Mouse (Mus musculus) intestine, embryonic 15.5 days (tissue): ENCODE data around the gene Atp5e. TPM values are rescaled to one million over a fixed set of nuclear protein-coding genes. Genes with fewer than 3 reads are reported as not detected.
A peak's percentile ranks its signal among the peaks of the same experiment; 100 is the strongest.

Experiments used
- ATAC-seq: fragments of 200-750 bp; cut with Nextera tagmentation; 2 replicates; pipeline ENCODE4 v1.8.0; 2017; ENCODE audit warnings: moderate TSS enrichment, moderate library complexity
- H3K27ac ChIP-seq: fragments of 300-500 bp; sonication (generic); 2 replicates; pipeline ENCODE4 v1.5.1; 2015; ENCODE audit warnings: mild to moderate bottlenecking, inconsistent platforms
- H3K27me3 ChIP-seq: fragments of 300-500 bp; sonication (generic); replicated peaks from 2 replicates; pipeline ENCODE4 v1.6.1; 2015; ENCODE audit warnings: inconsistent platforms
- H3K36me3 ChIP-seq: fragments of 300-500 bp; sonication (generic); 2 replicates; pipeline ENCODE4 v1.6.1; 2015; ENCODE audit warnings: inconsistent platforms
- H3K4me1 ChIP-seq: fragments of 300-500 bp; sonication (generic); replicated peaks from 2 replicates; pipeline ENCODE4 v1.6.1; 2015; ENCODE audit warnings: inconsistent platforms
- H3K4me2 ChIP-seq: fragments of 300-500 bp; sonication (generic); replicated peaks from 2 replicates; pipeline ENCODE4 v1.6.1; 2015; ENCODE audit warnings: mild to moderate bottlenecking, inconsistent platforms
- H3K4me3 ChIP-seq: fragments of 300-500 bp; sonication (generic); replicated peaks from 2 replicates; pipeline ENCODE4 v1.5.1; 2015; ENCODE audit warnings: inconsistent platforms
- H3K9ac ChIP-seq: fragments of 300-500 bp; sonication (generic); 2 replicates; pipeline ENCODE4 v1.6.1; 2015; ENCODE audit warnings: inconsistent platforms
- H3K9me3 ChIP-seq: fragments of 300-500 bp; sonication (generic); 2 replicates; pipeline ENCODE4 v1.6.1; 2016; ENCODE audit warnings: inconsistent platforms
- WGBS: fragments of 180-500 bp; shearing (Covaris S2); methylation state at CpG from one replicate; pipeline ENCODE4 v1.1.7; 2015; 5-methylcytosine and 5-hydroxymethylcytosine counted together
- polyA plus RNA-seq: library from polyadenylated mRNA; unstranded; fragments of >200 nt; fragmentation: Nextera tagmentation; extraction: Ambion mirVana; gene quantifications from 2 replicates; pipeline ENCODE4 v1.2.1, GENCODE M21; 2015

The Atp5e gene
- polyA plus RNA-seq, 1 experiment from 2014 or later, result 850 TPM

- no peaks in the 10 kb centered on the region for H3K9me3 ChIP-seq
- peaks cover 51% of the 10 kb centered on the region for H3K36me3 ChIP-seq
- no peaks in the 10 kb centered on the region for H3K27me3 ChIP-seq
- H3K4me3 ChIP-seq, result no peak overlapping the region
- H3K27ac ChIP-seq, result no peak overlapping the region
- H3K4me1 ChIP-seq, result no peaks in the 10 kb centered on the region
- no peak overlapping the region for H3K9ac ChIP-seq
- no peak overlapping the region for H3K4me2 ChIP-seq
- ATAC-seq, result no peak
- WGBS, result 84% methylated on average over 10 of the region's 10 CpGs
Measured at GRCm38 (mm10) chr2:174428996-174429591, 34.8 kb downstream of the Atp5e start.

DNA sequence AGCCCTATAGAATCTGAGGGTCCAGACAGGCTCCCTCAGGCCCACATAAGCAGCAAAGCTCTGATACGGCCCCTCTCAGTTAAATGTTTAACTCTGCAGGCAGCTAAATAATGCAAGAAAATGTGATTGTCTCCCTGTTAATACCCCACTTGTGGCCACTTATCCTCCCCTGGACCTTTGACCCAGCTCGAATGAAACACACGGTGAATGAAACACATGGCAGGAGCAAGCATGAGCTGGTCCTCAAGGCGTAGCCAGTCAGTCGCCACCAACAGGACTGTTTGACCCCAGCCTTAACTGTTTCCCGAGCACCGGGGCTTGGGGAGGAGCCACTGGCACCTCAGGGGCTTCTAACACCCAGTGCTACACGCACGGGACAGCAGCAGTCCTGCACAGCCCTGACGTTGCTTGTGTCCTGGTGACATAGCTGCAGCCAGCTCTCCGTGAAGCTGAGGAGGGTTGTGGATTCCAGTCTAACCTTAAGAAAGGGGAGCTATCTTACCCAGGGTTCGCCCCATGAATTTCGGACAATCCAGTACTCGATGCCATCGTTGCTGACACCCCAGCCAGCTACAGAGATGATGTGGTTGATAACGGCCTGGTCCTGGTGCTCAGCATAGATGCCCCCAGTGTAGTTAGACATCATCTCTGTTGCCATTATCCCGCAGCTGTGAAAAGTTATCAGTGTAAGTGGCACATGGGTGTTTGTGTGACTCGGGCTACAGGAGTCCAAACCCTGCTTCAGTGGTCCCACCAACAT lies 35.6 kb downstream of the Atp5e start:
- Histone ChIP-seq H3K27me3 (no peaks in the 10 kb centered on the region), H3K9ac (no peak overlapping the region), H3K9me3 (no peaks in the 10 kb centered on the region), H3K4me3 (no peak overlapping the region), H3K27ac (no peak overlapping the region), H3K4me1 (no peaks in the 10 kb centered on the region), H3K36me3 (peaks cover 55% of the 10 kb centered on the region), H3K4me2 (no peak overlapping the region)
- WGBS, result 79% methylated on average over 18 of the region's 18 CpGs
- no peak for ATAC-seq

DNA sequence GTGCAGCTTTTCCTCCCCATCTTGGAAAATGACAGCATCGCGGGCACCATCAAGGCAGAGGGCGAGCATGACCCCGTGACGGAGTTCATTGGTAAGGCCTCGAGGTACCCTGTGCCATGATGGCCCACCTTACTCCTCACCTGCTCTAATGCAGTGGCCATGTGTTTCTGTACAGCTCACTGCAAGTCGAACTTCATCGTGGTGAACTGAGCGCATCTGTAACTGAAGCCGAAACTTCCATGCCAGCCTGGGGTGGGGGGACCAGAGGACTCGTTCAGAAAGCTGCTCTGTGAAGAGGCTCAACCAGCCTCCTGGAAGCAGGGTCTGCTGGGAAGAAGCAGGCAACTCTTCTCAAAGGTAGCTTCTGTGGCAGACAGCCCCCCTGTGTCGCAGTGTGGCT lies 37.0 kb downstream of the Atp5e start:
- H3K4me3 ChIP-seq, result no peak overlapping the region
- H3K27me3 ChIP-seq, result no peaks in the 10 kb centered on the region
- H3K27ac ChIP-seq, result no peak overlapping the region
- no peaks in the 10 kb centered on the region for H3K4me1 ChIP-seq
- no peak for ATAC-seq
- WGBS, result 93% methylated on average over 12 of the region's 12 CpGs
- H3K4me2 ChIP-seq, result no peak overlapping the region
- H3K36me3 ChIP-seq, result peaks cover 55% of the 10 kb centered on the region
- no peak overlapping the region for H3K9ac ChIP-seq
- no peaks in the 10 kb centered on the region for H3K9me3 ChIP-seq

GRCm38 (mm10) chr2:174424301-174425085 lies 39.4 kb downstream of the Atp5e start:
- peaks cover 62% of the 10 kb centered on the region for H3K36me3 ChIP-seq
- no peak overlapping the region for H3K27ac ChIP-seq
- no peaks in the 10 kb centered on the region for H3K9me3 ChIP-seq
- no peak overlapping the region for H3K4me2 ChIP-seq
- no peaks in the 10 kb centered on the region for H3K27me3 ChIP-seq
- no peak overlapping the region for H3K9ac ChIP-seq
- H3K4me3 ChIP-seq, result no peak overlapping the region
- ATAC-seq, result no peak
- 86% methylated on average over 11 of the region's 11 CpGs for WGBS
- H3K4me1 ChIP-seq, result no peaks in the 10 kb centered on the region

DNA sequence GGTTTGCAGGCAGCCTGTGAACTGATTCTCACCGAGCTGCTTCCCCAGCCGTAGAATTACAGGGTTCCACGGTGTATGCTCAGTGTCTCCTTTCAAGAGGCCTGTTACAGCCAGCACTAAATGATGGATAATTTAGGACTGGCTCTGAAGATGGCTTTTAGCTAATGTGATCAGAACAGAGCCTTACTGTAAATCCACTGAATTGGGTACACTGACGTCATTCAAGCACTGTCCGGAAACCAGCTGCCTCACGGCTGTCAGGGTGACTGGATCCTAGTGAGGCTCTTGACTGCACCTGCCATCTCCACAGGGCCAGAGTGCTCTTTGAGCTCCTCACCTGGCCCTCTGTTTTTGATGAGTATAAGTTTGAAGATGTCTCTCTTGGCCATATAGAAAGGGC lies 42.8 kb downstream of the Atp5e start:
- Histone ChIP-seq H3K27ac (no peak overlapping the region), H3K36me3 (peaks cover 36% of the 10 kb centered on the region), H3K4me1 (peaks cover 4% of the 10 kb centered on the region), H3K27me3 (no peaks in the 10 kb centered on the region), H3K9me3 (no peaks in the 10 kb centered on the region), H3K4me2 (no peak overlapping the region), H3K4me3 (no peak overlapping the region), H3K9ac (no peak overlapping the region)
- 81% methylated on average over 6 of the region's 6 CpGs for WGBS
- ATAC-seq, result no peak

DNA sequence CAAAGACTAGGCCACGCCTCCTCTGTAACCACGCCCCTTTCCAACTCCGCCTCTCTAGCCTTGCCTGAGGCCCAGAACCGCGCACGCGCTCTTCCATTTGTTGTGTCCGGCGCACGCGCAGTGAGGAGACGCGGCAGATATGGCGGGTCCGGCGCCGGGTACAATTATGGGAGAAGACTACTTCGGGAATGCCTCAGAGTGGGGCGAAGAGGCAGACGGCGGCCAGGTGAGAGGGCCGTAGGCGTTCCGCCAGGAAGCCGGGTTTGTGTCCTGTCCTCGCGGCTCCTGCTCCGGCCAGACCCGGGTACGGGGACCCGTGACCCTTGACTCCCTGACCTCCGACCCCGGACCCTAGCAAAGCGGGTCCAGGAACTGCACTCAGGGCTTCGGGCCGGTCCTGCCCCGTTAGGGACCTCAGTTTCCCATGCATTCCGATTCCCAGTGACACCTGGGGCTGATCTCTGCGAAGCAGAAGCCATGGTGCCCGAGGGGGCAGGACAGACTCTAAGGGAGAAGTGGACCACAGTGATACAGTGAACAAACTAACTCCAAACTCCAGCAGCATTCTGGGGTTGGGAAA lies 48.1 kb downstream of the Atp5e start, which contains the start of gene Nelfcd:
Nelfcd (plus strand) TSS at position 74 of the 580 bp plus-strand sequence.
- Histone ChIP-seq H3K36me3 (peaks cover 5% of the 10 kb centered on the region; the same call in 1 of the 2 replicates), H3K27ac (no peak within 1 kb of the TSS), H3K4me2 (peak within 1 kb of the TSS; percentile 61), H3K9me3 (no peaks in the 10 kb centered on the region), H3K4me3 (peak within 1 kb of the TSS; percentile 75), H3K27me3 (no peaks in the 10 kb centered on the region), H3K4me1 (peaks cover 4% of the 10 kb centered on the region), H3K9ac (peak within 1 kb of the TSS; percentile 72)
- peak; percentile 98 for ATAC-seq
- WGBS, result under 1% methylated on average over 40 of the region's 40 CpGs

- no peak overlapping the region for H3K27ac ChIP-seq
- no peaks in the 10 kb centered on the region for H3K27me3 ChIP-seq
- peaks cover 4% of the 10 kb centered on the region for H3K4me1 ChIP-seq
- ATAC-seq, result no peak
- peak overlapping the region; percentile 61 for H3K4me2 ChIP-seq
- WGBS, result 47% methylated on average over 18 of the region's 18 CpGs
- no peak overlapping the region for H3K9ac ChIP-seq
- no peaks in the 10 kb centered on the region for H3K9me3 ChIP-seq
- peaks cover 3% of the 10 kb centered on the region; the same call in 1 of the 2 replicates for H3K36me3 ChIP-seq
- peak overlapping the region; percentile 75; the same call in 1 of the 2 replicates for H3K4me3 ChIP-seq
Measured at GRCm38 (mm10) chr2:174415001-174415730, 48.7 kb downstream of the Atp5e start.

- WGBS, result 69% methylated on average over 7 of the region's 7 CpGs
- ATAC-seq, result no peak
- peaks cover 4% of the 10 kb centered on the region for H3K4me1 ChIP-seq
- H3K27me3 ChIP-seq, result no peaks in the 10 kb centered on the region
- no peaks in the 10 kb centered on the region for H3K9me3 ChIP-seq
- H3K9ac ChIP-seq, result no peak overlapping the region
- no peak overlapping the region for H3K4me2 ChIP-seq
- H3K4me3 ChIP-seq, result no peak overlapping the region
- no peak overlapping the region for H3K27ac ChIP-seq
- no peaks in the 10 kb centered on the region for H3K36me3 ChIP-seq
Measured at GRCm38 (mm10) chr2:174413127-174413526, 50.8 kb downstream of the Atp5e start.

Other genes starting within 250 kb of the Atp5e start
- 1,496 and 1,641 TPM in 2 replicates for gene Gnas, start 179.8 kb downstream of the Atp5e start, polyA plus RNA-seq
- 29.6 and 40.8 TPM in 2 replicates for gene Gm20721, start 117.4 kb downstream of the Atp5e start, polyA plus RNA-seq
- 83.3 and 83.6 TPM in 2 replicates for gene Nelfcd, start 48.3 kb downstream of the Atp5e start, polyA plus RNA-seq
- gene Ctsz, start 25.1 kb downstream of the Atp5e start, polyA plus RNA-seq, result 247 and 298 TPM in 2 replicates
- 1.1 and 1.4 TPM in 2 replicates for gene Tubb1, start 13.4 kb downstream of the Atp5e start, polyA plus RNA-seq
- 125 and 127 TPM in 2 replicates for gene Prelid3b, start 9.0 kb upstream of the Atp5e start, polyA plus RNA-seq
- gene Zfp831, start 179.4 kb upstream of the Atp5e start, polyA plus RNA-seq, result 0.01 and 0.03 TPM in 2 replicates